Mouse (Mus musculus): ENCODE measurements at regions not wholly inside any gene's neighbourhood (a gene's known extent, or its start where the extent isn't known, plus 50 kb on each side); places are given as distances from the start of the nearest gene placed in this dataset.

DNA sequence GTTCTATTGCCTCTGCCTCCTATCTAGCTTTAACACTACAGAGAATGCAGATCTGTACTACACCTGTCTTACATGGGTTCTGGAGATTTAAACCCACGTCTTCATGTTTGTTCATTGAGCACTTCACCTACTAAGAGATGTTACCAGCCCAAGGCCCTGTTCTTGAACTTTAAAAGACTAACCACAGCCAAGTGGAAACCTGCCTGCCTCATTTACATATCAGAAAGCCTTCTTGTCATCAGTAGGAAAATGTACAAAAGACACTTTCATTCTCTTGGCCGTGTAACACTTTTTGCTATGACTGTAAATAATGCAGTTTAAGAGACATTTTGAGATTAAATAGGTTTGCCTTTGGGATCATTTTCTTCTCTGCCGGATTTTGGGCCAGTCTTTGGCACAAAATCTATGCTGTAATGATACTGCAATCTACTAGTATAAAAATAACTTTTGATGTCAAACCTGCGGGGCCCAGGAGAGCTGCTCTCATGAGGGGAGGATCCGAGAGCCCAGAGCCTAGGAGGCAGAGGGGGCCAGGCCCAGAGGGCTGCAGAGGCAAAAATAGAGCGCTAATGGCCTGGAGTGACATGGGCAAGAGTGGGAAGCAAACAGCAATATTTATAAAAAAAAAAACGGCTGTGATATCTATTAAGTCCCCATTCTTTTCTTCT lies 318.4 kb upstream of the Myo3a start:
- DNase-seq: no peak

DNA sequence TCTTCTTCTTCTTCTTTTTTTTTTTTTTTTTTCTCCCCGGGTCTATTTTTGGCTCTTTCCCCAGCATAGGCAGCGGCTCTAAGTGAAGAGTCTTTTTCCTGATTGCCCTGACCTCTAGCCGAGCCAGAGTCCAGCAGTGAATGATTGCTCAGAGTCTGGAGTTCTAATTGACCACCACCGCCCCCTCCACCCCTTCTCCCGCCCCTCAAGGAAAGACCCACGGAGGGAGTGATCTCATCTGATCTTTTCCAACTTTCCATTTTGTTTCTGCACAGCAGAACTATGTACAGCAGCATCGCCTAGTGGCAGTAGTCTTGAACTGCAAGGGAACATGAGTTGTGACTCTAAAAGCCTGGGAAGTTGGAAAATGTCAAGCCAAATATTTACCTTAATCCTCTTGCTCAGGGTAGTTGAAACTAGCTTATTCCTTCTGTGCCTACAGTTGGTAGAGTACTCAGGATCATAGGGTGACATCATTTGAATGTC lies 317.8 kb upstream of the Myo3a start:
- peak; percentile 67 to 73 for DNase-seq

DNA sequence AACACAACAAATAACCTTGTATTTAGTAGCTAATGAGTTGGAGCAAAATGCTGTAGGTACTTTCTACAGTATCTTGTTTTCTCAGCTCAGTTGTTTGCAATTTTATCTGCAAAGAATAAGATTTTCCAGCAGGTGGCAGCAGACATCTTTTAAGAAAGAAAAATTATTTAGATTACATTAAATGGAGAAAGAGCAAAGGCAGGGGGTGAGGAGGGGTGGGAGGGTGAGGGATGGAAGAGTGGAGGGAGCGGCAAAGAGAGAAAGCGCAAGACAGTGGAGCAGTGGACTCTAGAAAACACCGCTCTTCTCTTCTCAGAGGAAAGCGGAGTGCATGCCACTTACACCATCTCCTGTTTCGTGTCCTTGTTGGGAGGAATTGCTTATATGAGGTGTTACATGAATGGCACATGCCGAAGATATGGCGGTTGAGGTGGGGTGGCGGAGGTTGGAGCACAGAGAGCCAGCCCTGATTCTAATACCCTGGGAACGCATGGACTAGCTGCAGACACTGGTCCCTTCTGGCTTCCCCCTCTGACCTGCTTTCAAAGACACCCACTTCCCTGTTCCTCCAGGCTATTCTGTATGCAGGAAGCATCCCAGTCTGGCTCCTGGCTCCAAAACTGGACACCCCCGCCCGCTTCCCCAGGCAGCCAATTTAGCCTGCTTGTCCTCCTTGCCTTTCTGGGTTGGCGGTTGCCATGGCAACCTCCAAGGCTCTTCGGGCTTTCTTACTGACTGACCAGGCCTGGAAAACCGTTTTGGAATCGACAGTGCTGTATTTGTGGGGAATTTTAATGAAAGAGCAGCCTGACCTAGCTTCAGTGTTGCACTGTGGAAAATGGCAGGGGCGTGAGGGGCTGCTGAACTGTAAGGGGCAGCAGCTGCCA lies 309.3 kb upstream of the Myo3a start:
- peak in 1 of 2 experiments; percentile 2 for DNase-seq

DNA sequence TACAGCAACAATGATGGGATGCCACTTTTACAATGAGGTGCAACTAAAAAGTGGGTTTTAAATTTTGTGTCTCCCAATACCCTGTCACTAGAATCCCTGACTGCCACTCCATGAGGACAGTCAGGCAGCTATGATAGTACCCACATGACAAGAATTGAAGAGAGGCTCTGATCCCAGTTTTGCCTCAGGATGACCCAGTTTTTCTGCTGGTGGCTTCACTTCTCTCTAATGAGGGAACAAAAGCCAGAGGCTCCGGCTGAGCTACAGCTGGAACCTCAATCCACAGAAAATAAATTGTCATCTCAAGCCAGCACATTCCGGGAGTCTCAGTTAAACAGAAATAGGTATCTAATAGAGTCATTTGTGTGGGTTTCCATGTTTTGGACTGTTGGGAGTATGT lies 308.2 kb upstream of the Myo3a start:
- DNase-seq: no peak

DNA sequence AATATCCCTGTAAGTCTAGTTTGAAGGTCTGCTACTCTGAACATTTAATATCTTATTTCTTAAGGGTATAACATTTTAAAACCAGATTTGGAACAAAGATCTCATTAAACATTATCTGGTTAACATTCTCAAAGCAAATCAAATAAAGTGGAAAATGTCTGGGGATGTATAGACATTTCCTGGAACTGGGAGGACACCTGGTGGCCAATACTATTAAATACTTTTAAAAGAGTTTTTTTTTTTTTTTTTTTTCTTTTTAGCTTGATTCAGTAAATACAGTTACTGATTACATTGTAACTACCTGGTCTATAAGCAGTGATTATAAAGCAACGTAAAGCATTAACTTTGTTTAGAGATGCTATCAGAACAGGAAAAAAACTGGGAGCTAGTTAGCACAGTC lies 299.6 kb upstream of the Myo3a start:
- DNase-seq: no peak

DNA sequence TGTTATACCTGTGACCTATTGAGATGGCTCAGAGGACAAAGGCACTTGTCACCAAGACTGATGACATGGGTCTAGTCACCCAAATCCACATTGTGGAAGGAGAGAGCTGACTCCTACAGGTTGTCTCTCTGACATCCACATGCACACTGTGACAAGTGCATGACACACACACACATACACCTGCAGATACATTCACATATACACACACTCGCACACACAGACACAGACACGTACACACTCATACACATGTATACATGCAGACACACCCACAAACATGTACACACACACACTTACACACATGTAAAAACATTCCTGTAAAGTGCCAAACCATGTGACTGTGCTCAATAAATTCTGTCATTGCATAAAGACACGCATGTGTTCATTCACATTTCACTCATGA lies 287.3 kb upstream of the Myo3a start:
- no peak for DNase-seq

DNA sequence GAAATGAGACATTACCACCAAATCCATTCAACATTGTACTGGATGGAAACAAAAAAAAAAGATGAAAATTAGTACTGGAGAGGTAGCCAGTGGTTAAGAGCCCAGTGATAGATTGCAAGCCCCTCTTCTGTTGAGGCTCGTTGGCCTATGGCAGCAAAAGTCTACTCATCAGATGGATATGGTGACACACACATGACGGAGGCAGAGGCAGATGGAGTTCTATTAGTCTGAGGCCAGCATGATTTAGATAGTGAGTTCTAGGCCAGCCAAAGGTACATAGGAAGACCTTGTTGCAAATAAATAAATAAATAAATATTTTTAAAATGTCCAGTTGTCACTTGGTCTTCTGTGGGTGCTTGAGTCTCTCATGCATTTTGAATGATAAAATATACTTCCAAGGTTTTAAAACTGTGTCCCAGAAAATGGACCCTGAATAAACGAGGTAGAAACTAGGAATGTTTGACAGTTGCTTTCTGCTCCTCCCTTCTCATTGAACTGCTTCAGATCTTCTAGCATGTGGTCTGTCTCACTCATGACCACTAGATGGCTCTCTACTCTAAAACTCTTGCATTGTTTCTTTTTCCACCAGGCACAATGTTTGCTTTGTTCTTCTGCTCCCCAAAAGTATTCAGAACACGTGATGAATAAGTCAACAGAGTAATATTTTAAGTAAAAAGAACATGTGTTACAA lies 286.4 kb upstream of the Myo3a start:
- DNase-seq: peak in 1 of 2 experiments; percentile 20

DNA sequence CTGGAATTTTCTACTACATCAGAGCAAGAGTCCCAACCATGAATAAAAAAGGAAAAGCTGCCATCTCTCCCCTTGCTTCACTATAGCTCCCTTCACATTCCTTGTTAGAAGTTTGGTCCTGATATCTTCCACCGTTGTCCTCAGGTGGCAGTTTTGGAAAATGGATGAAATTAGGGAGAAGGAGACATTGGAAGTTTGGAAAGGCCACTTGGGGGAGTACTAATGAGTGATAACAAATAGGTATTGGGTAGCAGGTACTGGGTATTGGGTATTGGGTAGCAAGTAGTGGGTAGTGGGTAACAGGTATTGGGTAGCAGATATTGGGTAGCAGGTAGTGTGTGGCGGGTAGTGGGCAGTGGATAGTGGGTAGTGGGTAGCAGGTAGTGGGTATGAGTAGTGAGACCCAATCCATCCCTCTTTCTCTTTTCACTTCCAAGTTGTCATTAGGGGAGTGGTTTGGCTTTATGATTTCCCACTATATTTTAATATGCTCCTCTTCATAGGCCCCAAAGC lies 285.8 kb upstream of the Myo3a start:
- DNase-seq: no peak

DNA sequence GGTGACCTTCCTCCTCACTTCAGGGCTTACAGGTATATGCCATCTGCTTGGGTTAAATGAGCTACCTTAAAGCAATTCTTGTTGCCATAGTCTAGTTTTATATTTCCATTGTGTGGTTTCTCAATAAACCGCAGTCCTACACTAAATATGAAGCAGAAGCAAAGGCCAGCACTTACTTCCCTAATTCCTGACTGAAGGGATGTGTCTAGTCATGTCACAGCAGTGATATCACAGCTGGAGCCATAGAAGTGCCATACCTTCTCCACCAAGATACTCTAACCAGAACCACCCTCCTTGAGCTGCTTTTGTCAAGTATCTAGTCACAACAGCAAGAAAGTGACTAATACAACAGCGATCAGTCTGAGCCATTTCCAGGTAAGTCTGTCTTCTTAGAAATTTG lies 283.6 kb upstream of the Myo3a start:
- DNase-seq: no peak

DNA sequence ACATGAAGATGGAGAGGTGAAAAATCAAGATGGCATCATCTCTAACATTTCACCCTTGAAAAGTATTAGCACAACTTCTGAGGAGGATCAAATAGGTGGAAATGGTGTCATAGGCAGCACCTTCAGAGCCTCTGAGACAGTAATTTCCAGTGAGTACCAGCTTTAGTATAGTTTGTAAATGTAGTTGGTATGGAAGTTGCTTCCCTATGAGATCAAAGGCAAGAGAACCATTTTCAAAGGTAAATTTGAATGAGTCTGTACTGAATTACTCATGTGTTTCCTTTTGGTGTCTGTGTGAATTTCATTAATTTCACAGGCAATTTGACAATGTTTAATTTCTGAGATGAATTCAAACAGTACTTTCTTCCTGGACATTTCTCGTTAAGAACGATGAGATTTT lies 280.8 kb upstream of the Myo3a start:
- no peak for DNase-seq

DNA sequence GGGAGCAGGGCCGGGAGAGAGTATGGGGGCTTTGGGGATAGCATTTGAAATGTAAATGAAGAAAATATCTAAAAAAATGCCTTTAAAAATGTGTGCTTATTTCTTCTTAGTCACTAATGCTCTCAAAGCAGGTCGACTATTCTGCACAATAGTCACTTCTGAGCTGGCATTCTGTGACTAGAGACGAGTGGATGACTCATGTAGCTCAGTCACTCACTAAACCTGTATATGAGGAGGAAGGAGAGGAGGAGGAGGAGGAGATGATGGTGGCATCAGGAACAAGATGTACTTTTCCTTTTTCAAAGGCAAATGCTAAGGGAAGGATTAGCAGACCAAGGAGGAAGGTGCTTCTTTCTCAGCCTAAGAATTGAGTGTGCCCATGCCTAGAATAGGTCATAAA lies 276.0 kb upstream of the Myo3a start:
- no peak for DNase-seq

DNA sequence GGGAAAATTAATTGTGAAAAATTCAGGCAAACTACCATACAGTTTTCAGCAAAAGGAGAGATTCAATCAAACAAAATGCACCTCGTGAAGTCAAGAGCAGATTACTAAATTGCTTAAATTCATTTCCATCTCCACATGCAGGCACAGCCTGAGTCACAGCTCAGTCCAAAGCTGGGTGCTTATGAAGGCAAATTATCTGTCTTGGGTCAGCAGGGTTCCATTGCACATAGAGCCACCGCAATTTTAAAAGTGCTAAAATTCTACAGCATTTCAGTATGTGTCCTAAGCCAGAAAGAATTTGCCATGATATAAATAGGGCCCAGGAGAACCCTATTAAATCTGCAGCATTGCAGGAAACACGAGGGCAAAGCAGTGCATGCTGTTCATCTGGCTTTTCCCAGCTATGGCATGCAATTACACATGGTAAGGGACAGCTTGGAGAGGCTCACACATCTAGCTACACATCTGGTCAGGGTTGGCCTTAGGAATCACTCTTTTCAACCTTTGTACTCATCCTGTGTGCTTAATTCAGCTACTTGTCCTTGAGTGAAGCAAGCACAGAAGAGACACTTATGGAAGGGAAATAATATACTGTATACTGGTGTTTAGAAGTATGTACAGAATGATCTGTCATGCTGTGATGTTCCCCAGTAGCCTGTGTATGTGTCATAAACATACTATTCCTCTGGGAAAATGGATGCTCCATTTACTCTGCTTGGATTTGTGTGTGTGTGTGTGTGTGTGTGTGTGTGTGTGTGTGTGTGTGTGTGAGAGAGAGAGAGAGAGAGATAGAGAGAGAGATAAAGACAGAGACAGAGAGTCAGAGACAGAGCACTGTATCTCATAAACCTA lies 271.0 kb upstream of the Myo3a start:
- DNase-seq: no peak

DNA sequence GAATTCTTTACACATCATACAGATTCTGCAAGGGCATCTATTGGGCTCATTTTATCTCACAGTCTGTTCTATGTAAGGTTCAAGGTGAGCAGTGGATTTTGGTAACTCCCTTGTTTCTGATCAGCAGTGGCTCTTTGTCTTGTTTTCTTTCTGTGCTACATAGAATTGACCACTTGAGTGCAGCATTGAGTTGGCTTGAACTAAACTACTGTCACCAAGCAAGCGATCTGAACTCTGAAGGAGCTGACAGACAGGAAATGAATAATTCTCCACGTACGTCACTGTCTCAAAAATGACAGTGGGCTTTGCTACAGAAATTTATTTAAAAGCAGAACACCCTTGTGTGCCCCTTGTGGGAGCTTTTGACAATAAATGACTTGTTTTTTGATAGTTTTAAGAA lies 268.9 kb upstream of the Myo3a start:
- DNase-seq: peak in 1 of 2 experiments; percentile 27

DNA sequence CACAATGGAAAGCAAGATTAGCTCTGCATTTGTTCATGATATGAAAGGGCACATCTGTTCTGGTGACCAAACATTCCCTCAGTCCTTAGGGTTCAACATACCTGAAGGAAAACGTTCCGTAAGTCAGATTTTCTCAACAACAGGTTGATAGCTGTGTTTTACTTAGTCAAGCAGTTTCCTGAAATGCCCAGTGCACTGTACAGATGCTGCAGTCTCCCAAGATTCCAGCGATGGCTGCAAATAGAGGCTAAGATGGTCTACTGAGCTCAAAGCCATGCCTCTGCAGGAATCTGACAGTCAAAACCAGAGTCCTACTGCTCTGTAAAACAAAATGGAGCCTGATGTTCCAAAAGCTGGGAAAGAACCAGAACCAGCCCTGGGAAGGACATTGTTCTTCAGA lies 268.5 kb upstream of the Myo3a start:
- no peak for DNase-seq

DNA sequence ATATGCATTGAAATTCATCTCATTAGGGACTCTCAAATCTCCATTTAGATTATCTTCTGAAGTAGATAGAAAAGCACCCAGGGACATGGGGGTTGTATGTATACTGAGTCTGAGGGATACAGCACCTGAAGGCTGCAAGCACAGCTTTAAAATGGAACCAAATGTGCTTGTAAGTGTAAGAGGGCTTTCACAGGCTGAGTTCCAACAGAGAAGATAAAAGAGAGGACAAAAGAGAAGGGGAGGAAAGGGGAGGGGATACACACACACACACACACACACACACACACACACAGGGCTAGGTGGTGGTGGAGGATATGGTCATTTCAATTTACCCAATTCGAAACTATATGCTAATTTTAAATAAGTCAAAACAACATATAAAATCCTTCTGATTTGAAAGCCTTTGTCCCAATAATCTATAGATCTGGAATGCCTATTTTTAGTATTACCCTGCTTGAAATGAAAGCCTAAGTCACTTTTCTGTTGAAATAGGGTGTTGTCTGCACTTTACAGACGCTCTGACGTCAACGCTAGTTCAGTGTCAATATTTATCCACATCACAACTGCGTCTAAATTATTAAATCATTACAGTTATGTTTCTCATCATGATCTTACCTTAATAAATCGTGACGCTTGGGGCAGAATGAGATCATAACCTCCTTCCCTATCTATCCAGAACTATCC lies 263.8 kb upstream of the Myo3a start:
- DNase-seq: no peak

DNA sequence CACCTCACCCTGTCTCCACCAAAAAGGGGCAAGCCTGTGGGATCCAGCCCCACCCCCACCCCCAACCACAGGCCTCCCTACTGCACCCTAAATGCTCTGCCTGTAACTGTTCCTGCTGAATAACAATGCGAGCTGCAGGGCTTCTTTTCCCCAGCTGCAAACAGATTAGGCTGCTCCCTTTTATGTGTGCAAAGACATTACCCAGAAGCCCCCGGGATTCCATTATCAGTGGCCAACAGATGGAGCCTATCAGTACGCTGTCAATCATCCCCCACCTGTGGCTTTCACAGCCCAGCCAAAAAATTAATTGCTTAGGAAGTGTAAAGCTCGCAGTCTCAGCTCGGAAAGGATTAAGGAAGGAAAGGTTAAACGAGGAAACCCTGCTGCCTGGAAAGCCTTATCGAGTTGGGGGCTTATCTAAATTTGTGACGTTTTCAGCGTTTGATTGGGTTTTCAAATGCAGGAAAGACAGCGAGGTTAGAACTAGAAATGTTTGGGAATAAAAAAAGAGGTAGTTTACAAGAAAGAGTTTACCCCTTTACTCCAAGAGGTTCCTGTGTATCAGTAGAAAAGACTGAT lies 263.2 kb upstream of the Myo3a start:
- no peak for DNase-seq

DNA sequence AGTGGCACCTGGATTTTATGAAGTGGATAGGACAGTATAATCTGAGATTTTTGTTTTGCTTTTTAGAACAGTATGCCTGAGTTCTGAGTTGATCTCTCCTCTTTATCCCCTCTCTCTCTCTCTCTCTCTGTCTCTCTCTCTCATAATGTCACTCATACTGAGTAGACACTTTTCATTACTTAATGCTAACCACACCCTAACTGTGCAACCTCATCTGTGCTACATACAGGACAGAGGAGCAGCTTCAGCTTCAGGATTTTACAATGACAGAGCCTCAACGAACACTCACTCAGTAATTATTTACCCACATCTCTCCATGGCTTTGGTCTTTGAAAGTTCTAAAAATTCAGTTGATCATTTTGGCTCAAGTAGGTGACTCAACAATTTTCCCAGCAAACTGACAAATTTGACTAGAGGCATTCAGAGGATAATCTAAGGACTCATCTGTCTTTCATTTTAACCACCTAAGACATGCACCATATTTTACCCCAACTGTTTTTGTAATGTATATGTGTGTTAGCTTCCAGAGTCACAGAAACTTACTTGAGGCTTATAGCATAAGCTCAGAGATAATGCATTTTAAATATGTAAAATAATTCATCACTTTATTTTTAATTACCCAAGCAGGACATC lies 256.4 kb upstream of the Myo3a start:
- DNase-seq: no peak

DNA sequence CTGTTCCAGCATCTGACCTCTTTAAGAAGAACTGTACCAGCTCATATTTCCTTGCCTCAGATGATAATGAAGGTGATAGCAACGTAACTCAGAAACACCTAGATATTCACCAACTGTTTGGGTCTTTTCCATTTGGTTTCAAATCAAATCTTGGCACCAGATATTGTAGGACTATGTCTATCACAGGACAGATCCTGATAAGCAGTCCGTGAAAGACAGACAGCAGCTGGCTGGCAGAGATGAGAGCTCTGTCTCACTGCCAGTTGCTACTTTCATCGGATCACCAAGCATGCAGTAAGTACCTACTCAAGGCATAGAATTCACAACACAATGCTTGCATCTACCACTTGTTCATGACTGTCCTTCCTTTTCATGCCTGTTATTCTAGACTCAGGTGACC lies 252.7 kb upstream of the Myo3a start:
- DNase-seq: no peak

DNA sequence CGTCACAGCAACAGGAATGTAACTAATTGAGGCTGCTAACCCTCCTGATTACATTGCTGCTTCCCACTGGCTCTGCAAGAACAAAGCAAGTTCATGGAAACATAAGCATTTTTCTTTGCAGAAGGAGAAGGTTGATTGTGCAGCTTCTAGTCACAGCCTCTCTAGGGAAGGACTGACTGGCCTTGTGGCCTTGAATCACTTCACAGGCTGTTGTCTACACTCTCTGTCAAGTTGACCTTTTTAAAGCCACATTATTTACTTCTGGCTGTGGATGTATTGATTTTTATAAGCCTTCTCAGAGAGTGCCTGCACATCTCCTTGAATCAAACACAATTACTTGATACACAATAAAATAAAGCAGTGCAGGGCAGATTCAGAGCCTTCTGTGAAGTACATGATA lies 251.8 kb upstream of the Myo3a start:
- no peak for DNase-seq

DNA sequence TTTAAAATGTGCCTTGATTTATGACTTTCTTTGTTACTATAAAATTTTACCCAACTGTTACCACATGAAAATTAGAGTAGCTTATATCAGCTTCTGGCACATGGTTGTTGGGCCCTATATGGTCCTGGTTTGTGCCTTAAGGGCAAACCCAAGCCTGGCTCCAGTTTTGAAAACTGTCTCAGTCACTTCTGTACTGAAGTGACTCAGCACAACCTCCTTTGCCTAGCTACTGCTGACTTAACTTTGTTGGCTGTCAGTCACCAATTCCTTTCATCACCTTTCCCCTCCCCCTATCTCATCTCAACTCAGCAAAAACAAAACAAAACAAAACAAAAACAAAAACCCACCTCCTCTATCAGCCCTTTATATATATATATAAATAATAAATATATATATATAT lies 251.0 kb upstream of the Myo3a start:
- DNase-seq: no peak

DNA sequence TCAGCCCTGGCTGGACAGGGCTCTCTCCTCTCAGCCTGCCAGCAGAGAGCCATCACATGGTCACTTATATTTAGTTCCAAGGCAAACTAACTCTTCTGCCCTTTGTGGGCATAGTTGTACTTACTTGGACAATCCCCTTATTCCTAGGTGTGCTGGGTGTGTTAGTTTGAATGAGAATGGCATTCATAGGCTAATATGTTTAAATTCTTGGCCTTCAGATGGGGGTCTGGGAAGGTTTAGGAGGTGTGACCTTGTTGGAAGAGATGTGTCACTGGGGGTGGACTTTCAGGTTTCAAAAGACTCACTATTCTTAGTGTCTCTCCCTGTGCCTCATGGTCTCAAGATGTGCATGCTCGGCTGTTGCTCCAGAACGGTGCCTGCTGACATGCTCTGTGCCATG lies 250.5 kb upstream of the Myo3a start:
- DNase-seq: no peak

Measured in kidney, postnatal 25 days (tissue).